Mouse (Mus musculus): Measurements from ENCODE around the gene Slc39a13. TPM values are rescaled to one million over a fixed set of nuclear protein-coding genes. Genes with fewer than 3 reads are reported as not detected.
"Not testable (repeated sequence)": the region's sequence is repeated elsewhere in the genome, so short reads cannot be mapped to it uniquely, and the experiment has no call there.

Gene Slc39a13
- polyA plus RNA-seq, 1 experiment from 2014 or later, result 30.1 TPM

- ATAC-seq; H3K9ac ChIP-seq (ENCODE audit: low read depth, low read length); H3K4me2 ChIP-seq (ENCODE audit: low read length); H3K27me3 ChIP-seq (replicated peaks; ENCODE audit: control insufficient read depth, insufficient read depth, low read length); H3K4me3 ChIP-seq (ENCODE audit: low read length); H3K27ac ChIP-seq (ENCODE audit: low read depth, low read length); H3K36me3 ChIP-seq (ENCODE audit: control insufficient read depth, insufficient read depth, low read length); H3K9me3 ChIP-seq (ENCODE audit: control insufficient read depth, low read length); H3K4me1 ChIP-seq (ENCODE audit: control insufficient read depth, insufficient read depth, low read depth, low read length): not testable (repeated sequence)
- 88% methylated on average over 1 of the region's 1 CpGs for WGBS
Observed at GRCm38 (mm10) chr2:91045805-91046204, 24.4 kb downstream of the Slc39a13 start.

GRCm38 (mm10) chr2:91044727-91045126 lies 25.5 kb downstream of the Slc39a13 start:
- Histone ChIP-seq H3K4me1 (ENCODE audit: control insufficient read depth, insufficient read depth, low read depth, low read length) (no peaks in the 10 kb centered on the region), H3K36me3 (ENCODE audit: control insufficient read depth, insufficient read depth, low read length) (no peaks in the 10 kb centered on the region), H3K9me3 (ENCODE audit: control insufficient read depth, low read length) (no peaks in the 10 kb centered on the region), H3K4me2 (ENCODE audit: low read length) (no peak overlapping the region), H3K9ac (ENCODE audit: low read depth, low read length) (no peak overlapping the region), H3K27me3 (replicated peaks; ENCODE audit: control insufficient read depth, insufficient read depth, low read length) (no peaks in the 10 kb centered on the region), H3K4me3 (ENCODE audit: low read length) (no peak overlapping the region), H3K27ac (ENCODE audit: low read depth, low read length) (no peak overlapping the region)
- 85% methylated on average over 13 of the region's 13 CpGs for WGBS
- no peak for ATAC-seq

GRCm38 (mm10) chr2:91042651-91043398 lies 27.4 kb downstream of the Slc39a13 start:
- Histone ChIP-seq H3K4me3 (ENCODE audit: low read length) (no peak overlapping the region), H3K4me1 (ENCODE audit: control insufficient read depth, insufficient read depth, low read depth, low read length) (no peaks in the 10 kb centered on the region), H3K27ac (ENCODE audit: low read depth, low read length) (no peak overlapping the region), H3K4me2 (ENCODE audit: low read length) (no peak overlapping the region), H3K9me3 (ENCODE audit: control insufficient read depth, low read length) (no peaks in the 10 kb centered on the region), H3K36me3 (ENCODE audit: control insufficient read depth, insufficient read depth, low read length) (no peaks in the 10 kb centered on the region), H3K9ac (ENCODE audit: low read depth, low read length) (no peak overlapping the region), H3K27me3 (replicated peaks; ENCODE audit: control insufficient read depth, insufficient read depth, low read length) (no peaks in the 10 kb centered on the region)
- peak; percentile 44; the same call in 1 of the 2 replicates for ATAC-seq
- 72% methylated on average over 17 of the region's 21 CpGs for WGBS

- no peaks in the 10 kb centered on the region for H3K9me3 ChIP-seq (ENCODE audit: control insufficient read depth, low read length)
- no peak overlapping the region for H3K4me2 ChIP-seq (ENCODE audit: low read length)
- H3K36me3 ChIP-seq (ENCODE audit: control insufficient read depth, insufficient read depth, low read length), result no peaks in the 10 kb centered on the region
- no peaks in the 10 kb centered on the region for H3K4me1 ChIP-seq (ENCODE audit: control insufficient read depth, insufficient read depth, low read depth, low read length)
- H3K27ac ChIP-seq (ENCODE audit: low read depth, low read length), result no peak overlapping the region
- no peak overlapping the region for H3K9ac ChIP-seq (ENCODE audit: low read depth, low read length)
- H3K27me3 ChIP-seq (replicated peaks; ENCODE audit: control insufficient read depth, insufficient read depth, low read length), result no peaks in the 10 kb centered on the region
- WGBS, result 66% methylated on average over 8 of the region's 8 CpGs
- ATAC-seq, result no peak
- H3K4me3 ChIP-seq (ENCODE audit: low read length), result no peak overlapping the region
Observed at GRCm38 (mm10) chr2:91041786-91042185, 28.4 kb downstream of the Slc39a13 start.

GRCm38 (mm10) chr2:91035385-91035784 lies 34.8 kb downstream of the Slc39a13 start, which contains the start of gene Rapsn:
TSS of gene Rapsn (plus strand) at chr2:91035620.
- H3K27me3 ChIP-seq (replicated peaks; ENCODE audit: control insufficient read depth, insufficient read depth, low read length), result no peaks in the 10 kb centered on the region
- 75% methylated on average over 9 of the region's 9 CpGs for WGBS

GRCm38 (mm10) chr2:91033000-91033399 lies 37.2 kb downstream of the Slc39a13 start:
- H3K27me3 ChIP-seq (replicated peaks; ENCODE audit: control insufficient read depth, insufficient read depth, low read length), result no peaks in the 10 kb centered on the region
- no peaks in the 10 kb centered on the region for H3K36me3 ChIP-seq (ENCODE audit: control insufficient read depth, insufficient read depth, low read length)
- no peaks in the 10 kb centered on the region for H3K9me3 ChIP-seq (ENCODE audit: control insufficient read depth, low read length)
- no peak overlapping the region for H3K4me2 ChIP-seq (ENCODE audit: low read length)
- no peaks in the 10 kb centered on the region for H3K4me1 ChIP-seq (ENCODE audit: control insufficient read depth, insufficient read depth, low read depth, low read length)
- no peak overlapping the region for H3K4me3 ChIP-seq (ENCODE audit: low read length)
- no peak overlapping the region for H3K27ac ChIP-seq (ENCODE audit: low read depth, low read length)
- ATAC-seq, result no peak
- 21% methylated on average over 3 of the region's 3 CpGs for WGBS
- H3K9ac ChIP-seq (ENCODE audit: low read depth, low read length), result no peak overlapping the region

More at GRCm38 (mm10) chr2:91035385-91035784, 34.8 kb downstream of the Slc39a13 start, which contains the start of gene Rapsn:
- Histone ChIP-seq H3K4me2 (ENCODE audit: low read length) (no peak within 1 kb of the TSS), H3K4me3 (ENCODE audit: low read length) (no peak within 1 kb of the TSS), H3K4me1 (ENCODE audit: control insufficient read depth, insufficient read depth, low read depth, low read length) (no peaks in the 10 kb centered on the region), H3K36me3 (ENCODE audit: control insufficient read depth, insufficient read depth, low read length) (no peaks in the 10 kb centered on the region), H3K9me3 (ENCODE audit: control insufficient read depth, low read length) (no peaks in the 10 kb centered on the region), H3K27ac (ENCODE audit: low read depth, low read length) (no peak within 1 kb of the TSS), H3K9ac (ENCODE audit: low read depth, low read length) (no peak within 1 kb of the TSS)
- ATAC-seq, result no peak

GRCm38 (mm10) chr2:91031216-91031615 lies 39.0 kb downstream of the Slc39a13 start:
- Histone ChIP-seq H3K4me2 (ENCODE audit: low read length) (no peak overlapping the region), H3K4me1 (ENCODE audit: control insufficient read depth, insufficient read depth, low read depth, low read length) (no peaks in the 10 kb centered on the region), H3K4me3 (ENCODE audit: low read length) (no peak overlapping the region), H3K27ac (ENCODE audit: low read depth, low read length) (no peak overlapping the region), H3K9me3 (ENCODE audit: control insufficient read depth, low read length) (no peaks in the 10 kb centered on the region), H3K27me3 (replicated peaks; ENCODE audit: control insufficient read depth, insufficient read depth, low read length) (no peaks in the 10 kb centered on the region), H3K9ac (ENCODE audit: low read depth, low read length) (no peak overlapping the region), H3K36me3 (ENCODE audit: control insufficient read depth, insufficient read depth, low read length) (no peaks in the 10 kb centered on the region)
- no peak for ATAC-seq
- 86% methylated on average over 4 of the region's 4 CpGs for WGBS

GRCm38 (mm10) chr2:91027391-91028214 lies 42.6 kb downstream of the Slc39a13 start:
- ATAC-seq, result no peak
- no peaks in the 10 kb centered on the region; the same call in 1 of the 2 replicates for H3K4me1 ChIP-seq (ENCODE audit: control insufficient read depth, insufficient read depth, low read depth, low read length)
- H3K9ac ChIP-seq (ENCODE audit: low read depth, low read length), result no peak overlapping the region
- no peak overlapping the region for H3K4me3 ChIP-seq (ENCODE audit: low read length)
- H3K36me3 ChIP-seq (ENCODE audit: control insufficient read depth, insufficient read depth, low read length), result no peaks in the 10 kb centered on the region
- no peaks in the 10 kb centered on the region for H3K27me3 ChIP-seq (replicated peaks; ENCODE audit: control insufficient read depth, insufficient read depth, low read length)
- no peaks in the 10 kb centered on the region for H3K9me3 ChIP-seq (ENCODE audit: control insufficient read depth, low read length)
- no peak overlapping the region for H3K27ac ChIP-seq (ENCODE audit: low read depth, low read length)
- WGBS, result 78% methylated on average over 9 of the region's 9 CpGs
- no peak overlapping the region for H3K4me2 ChIP-seq (ENCODE audit: low read length)

- ATAC-seq, result no peak
- Histone ChIP-seq H3K36me3 (ENCODE audit: control insufficient read depth, insufficient read depth, low read length) (no peaks in the 10 kb centered on the region), H3K9me3 (ENCODE audit: control insufficient read depth, low read length) (no peaks in the 10 kb centered on the region), H3K4me1 (ENCODE audit: control insufficient read depth, insufficient read depth, low read depth, low read length) (no peaks in the 10 kb centered on the region; the same call in 1 of the 2 replicates), H3K27ac (ENCODE audit: low read depth, low read length) (no peak overlapping the region), H3K9ac (ENCODE audit: low read depth, low read length) (no peak overlapping the region), H3K4me3 (ENCODE audit: low read length) (no peak overlapping the region), H3K27me3 (replicated peaks; ENCODE audit: control insufficient read depth, insufficient read depth, low read length) (no peaks in the 10 kb centered on the region), H3K4me2 (ENCODE audit: low read length) (no peak overlapping the region)
- 83% methylated on average over 1 of the region's 1 CpGs for WGBS
Observed at GRCm38 (mm10) chr2:91026491-91026890, 43.7 kb downstream of the Slc39a13 start.

Data from hindbrain, embryonic 16.5 days (tissue).